Mouse (Mus musculus): ENCODE results near the gene Olfr911-ps1. TPM values are rescaled to one million over a fixed set of nuclear protein-coding genes. Genes with fewer than 3 reads are reported as not detected.

The Olfr911-ps1 gene
- not detected in 2 replicates for polyA plus RNA-seq (2012)

GRCm38 (mm10) chr9:38521280-38521679, at the start of gene Olfr911-ps1:
Gene Olfr911-ps1, plus strand, starts transcription at chr9:38521580.
- TF ChIP-seq GATA1 (IDR thresholded peaks at IDR 0.05; ENCODE audit: low read length): no peak

- TF ChIP-seq GATA1 (IDR thresholded peaks at IDR 0.05; ENCODE audit: low read length): no peak
Measured at GRCm38 (mm10) chr9:38486785-38487184, 34.6 kb upstream of the Olfr911-ps1 start, which contains the start of gene Olfr906. Gene Olfr906, plus strand, starts transcription at chr9:38487085.

GRCm38 (mm10) chr9:38495501-38495900, 25.9 kb upstream of the Olfr911-ps1 start, which contains the start of gene Olfr907:
Gene Olfr907, plus strand, starts transcription at chr9:38495801.
- no peak for TF ChIP-seq GATA1 (IDR thresholded peaks at IDR 0.05; ENCODE audit: low read length)

GRCm38 (mm10) chr9:38512353-38512752, 9.0 kb upstream of the Olfr911-ps1 start:
- TF ChIP-seq GATA1 (IDR thresholded peaks at IDR 0.05; ENCODE audit: low read length): no peak

GRCm38 (mm10) chr9:38537549-38537948, 16.2 kb downstream of the Olfr911-ps1 start, which contains the start of gene Olfr910:
Gene Olfr910, plus strand, starts transcription at chr9:38537849.
- TF ChIP-seq GATA1 (IDR thresholded peaks at IDR 0.05; ENCODE audit: low read length): no peak

Other genes starting within 250 kb of the Olfr911-ps1 start
- gene Olfr896-ps1, start 230.5 kb upstream of the Olfr911-ps1 start, polyA plus RNA-seq (2012): not detected in 2 replicates
- gene Olfr25, start 192.5 kb upstream of the Olfr911-ps1 start, polyA plus RNA-seq (2012): not detected in 2 replicates
- gene Olfr898, start 173.2 kb upstream of the Olfr911-ps1 start, polyA plus RNA-seq (2012): not detected in 2 replicates
- not detected in 2 replicates for gene Olfr250, start 154.7 kb upstream of the Olfr911-ps1 start, polyA plus RNA-seq (2012)
- not detected in 2 replicates for gene Olfr251, start 144.5 kb upstream of the Olfr911-ps1 start, polyA plus RNA-seq (2012)
- gene Olfr147, start 119.9 kb upstream of the Olfr911-ps1 start, polyA plus RNA-seq (2012): not detected in 2 replicates
- gene Olfr901, start 92.1 kb upstream of the Olfr911-ps1 start, polyA plus RNA-seq (2012): not detected in 2 replicates
- gene Olfr902, start 73.9 kb upstream of the Olfr911-ps1 start, polyA plus RNA-seq (2012): not detected in 2 replicates
- not detected in 2 replicates for gene Olfr904, start 58.4 kb upstream of the Olfr911-ps1 start, polyA plus RNA-seq (2012)
- gene Olfr905, start 50.5 kb upstream of the Olfr911-ps1 start, polyA plus RNA-seq (2012): not detected in 2 replicates
- not detected in 2 replicates for gene Olfr906, start 34.5 kb upstream of the Olfr911-ps1 start, polyA plus RNA-seq (2012)
- gene Olfr907, start 25.8 kb upstream of the Olfr911-ps1 start, polyA plus RNA-seq (2012): 0.06 TPM in 1 of 2 replicates, not detected in the other
- not detected in 2 replicates for gene Olfr910, start 16.3 kb downstream of the Olfr911-ps1 start, polyA plus RNA-seq (2012)
- not detected in 2 replicates for gene Olfr912, start 58.6 kb downstream of the Olfr911-ps1 start, polyA plus RNA-seq (2012)
- gene Olfr913, start 71.2 kb downstream of the Olfr911-ps1 start, polyA plus RNA-seq (2012): not detected in 2 replicates
- gene Olfr914, start 83.5 kb downstream of the Olfr911-ps1 start, polyA plus RNA-seq (2012): not detected in 2 replicates
- not detected in 2 replicates for gene Olfr916, start 138.3 kb downstream of the Olfr911-ps1 start, polyA plus RNA-seq (2012)
- gene Olfr917, start 144.3 kb downstream of the Olfr911-ps1 start, polyA plus RNA-seq (2012): not detected in 2 replicates
- gene Olfr918, start 153.0 kb downstream of the Olfr911-ps1 start, polyA plus RNA-seq (2012): not detected in 2 replicates
- not detected in 2 replicates for gene Olfr919, start 182.1 kb downstream of the Olfr911-ps1 start, polyA plus RNA-seq (2012)
- 0.40 and 0.56 TPM in 2 replicates for gene Vwa5a, start 196.7 kb downstream of the Olfr911-ps1 start, polyA plus RNA-seq (2012)
- gene Olfr920, start 230.7 kb downstream of the Olfr911-ps1 start, polyA plus RNA-seq (2012): not detected in 2 replicates

Measured in G1E-ER4 (cell line).